Mouse (Mus musculus): Measurements from ENCODE around the gene Sema3b.
"Not testable (repeated sequence)": the region's sequence is repeated elsewhere in the genome, so short reads cannot be mapped to it uniquely, and the experiment has no call there.

The Sema3b gene

GRCm38 (mm10) chr9:107586974-107587832 is 21.8 kb downstream of the Sema3b start, which contains the start of gene Ifrd2:
Gene Ifrd2, plus strand, starts transcription at chr9:107587642.
- DNase-seq: peak; percentile 98 to 99

DNA sequence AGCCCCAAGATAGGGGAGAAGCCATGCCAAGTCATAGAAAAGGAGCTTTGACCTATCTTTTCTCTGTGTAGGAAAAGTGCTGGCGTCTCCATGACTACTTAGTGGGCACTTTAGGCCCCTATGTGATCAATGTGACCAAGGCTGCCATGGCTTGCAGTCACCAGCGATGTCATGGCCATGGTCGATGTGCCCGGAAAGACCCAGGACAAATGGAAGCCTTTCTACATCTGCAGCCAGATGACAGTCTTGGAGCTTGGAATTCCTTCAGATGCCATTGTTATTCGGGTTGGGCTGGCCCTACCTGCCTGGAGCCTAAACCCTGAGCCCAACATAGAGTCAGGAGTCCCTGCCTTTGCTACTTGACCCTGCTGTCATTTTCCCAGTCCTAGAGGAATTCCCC is 22.5 kb downstream of the Sema3b start:
- no peak for DNase-seq

DNA sequence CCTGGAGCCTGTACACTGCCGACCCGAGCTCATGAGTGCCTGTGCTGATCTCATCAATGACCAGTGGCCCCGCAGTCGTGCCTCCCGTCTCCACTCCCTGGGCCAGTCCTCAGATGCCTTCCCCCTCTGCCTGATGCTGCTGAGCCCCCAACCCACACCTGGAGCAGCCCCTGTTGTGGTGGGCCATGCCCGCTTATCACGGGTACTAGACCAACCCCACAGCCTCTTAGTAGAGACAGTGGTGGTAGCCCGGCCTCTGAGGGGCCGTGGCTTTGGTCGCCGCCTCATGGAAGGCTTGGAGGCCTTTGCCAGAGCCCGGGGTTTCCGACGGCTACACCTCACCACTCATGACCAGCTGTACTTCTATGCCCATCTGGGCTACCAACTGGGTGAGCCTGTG is 25.9 kb downstream of the Sema3b start:
- DNase-seq: no peak

DNA sequence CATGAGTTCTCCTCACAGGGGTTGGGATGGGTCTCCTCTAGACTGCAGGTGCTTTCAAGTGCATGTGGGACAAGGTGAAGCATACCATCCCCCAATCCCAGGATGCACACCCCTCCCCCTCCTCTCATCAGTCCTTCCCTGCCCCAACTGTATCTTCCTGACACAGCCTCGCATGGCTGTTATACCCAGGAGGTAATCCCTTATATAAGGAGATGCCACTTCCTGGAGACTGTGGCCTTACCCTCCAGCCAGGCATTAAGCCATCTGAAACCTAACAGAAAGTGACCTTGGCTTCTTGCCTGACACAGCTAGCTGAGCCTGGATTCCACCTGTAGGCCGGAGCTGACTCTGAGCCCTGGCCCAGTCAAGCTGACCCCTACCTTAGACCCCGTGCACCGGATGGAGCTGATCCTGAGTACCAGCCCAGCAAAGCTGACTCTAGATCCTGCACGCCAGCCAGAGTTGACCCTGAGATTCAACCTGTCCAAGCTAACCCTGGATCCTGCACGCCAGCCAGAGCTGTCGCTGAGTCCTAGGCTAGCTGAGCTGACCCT is 26.4 kb downstream of the Sema3b start:
- DNase-seq: peak in 1 of 2 experiments; percentile 71

DNA sequence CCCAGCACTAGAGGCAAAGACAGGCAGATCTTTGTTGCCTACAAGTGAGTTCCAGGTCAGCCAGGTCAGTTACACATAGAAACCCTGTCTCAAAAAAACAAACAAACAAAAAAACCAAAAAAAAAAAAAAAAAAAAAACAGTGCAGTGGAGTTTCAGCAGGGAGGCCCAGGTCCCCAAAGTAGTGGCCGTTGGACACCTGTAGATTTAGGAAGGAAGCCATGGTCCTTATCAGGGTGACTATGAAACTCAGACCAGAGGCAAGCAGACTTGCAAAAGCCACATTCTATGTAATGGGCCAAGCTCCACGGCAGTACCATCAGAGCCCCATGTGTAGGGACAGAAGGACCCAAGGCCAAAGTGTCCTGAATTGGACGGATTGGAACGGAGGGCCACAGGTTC is 27.4 kb downstream of the Sema3b start:
- no peak for DNase-seq

- peak; percentile 95 to 97 for DNase-seq
Measured at GRCm38 (mm10) chr9:107580501-107581317, 28.3 kb downstream of the Sema3b start, which contains the start of gene Hyal3. Gene Hyal3, plus strand, starts transcription at chr9:107580818.

DNA sequence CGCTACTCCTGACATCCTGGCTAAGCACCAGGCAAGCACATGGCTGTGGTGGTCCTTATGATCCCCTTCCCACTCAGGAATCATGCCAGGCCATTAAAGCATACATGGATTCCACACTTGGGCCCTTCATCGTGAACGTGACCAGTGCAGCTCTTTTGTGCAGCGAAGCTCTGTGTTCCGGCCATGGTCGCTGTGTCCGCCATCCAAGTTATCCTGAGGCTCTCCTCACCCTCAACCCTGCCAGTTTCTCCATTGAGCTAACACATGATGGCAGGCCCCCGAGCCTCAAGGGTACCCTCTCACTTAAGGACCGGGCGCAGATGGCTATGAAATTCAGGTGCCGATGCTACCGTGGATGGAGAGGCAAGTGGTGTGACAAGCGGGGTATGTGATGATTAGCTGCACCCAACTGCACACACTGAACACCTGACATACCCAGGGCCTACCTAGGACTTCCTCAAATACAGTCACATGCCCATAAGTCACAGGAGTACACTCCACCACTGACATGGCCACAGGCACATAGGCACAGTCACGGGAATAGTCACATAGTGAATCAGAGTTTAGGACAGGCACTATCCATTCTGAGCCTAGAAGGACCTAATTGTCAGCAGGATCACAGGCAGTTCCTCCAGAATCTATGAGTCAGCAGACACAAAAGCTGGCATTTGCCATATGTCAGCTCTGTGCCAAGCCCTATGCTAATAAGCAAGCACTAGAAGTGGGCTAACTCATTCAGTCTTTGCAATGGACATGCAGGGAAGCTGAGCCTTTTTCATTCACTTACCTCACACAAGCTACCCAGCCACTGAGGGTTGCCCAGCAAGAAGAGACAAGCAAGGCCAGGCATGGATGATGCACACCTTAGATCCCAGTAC is 29.8 kb downstream of the Sema3b start:
- no peak for DNase-seq

DNA sequence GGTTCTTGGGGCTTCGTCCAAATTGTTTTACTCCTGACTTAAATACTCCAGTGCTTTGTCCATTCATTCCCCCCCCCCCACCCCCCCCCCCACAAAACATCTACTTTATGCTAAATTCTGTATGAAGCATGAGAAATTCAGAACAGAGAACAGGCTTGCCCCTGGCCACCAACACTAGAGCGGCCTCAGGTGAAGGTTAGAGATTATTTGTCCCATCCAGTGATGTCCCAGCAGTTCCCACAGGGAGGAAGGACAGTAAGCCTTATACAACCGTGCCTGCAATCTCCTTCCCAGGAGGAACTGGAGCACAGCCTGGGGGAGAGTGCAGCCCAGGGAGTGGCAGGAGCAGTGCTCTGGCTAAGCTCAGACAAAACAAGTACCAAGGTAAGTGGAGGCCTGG is 30.4 kb downstream of the Sema3b start, which contains the start of gene Naa80:
Gene Naa80, plus strand, starts transcription at position 301 of the 400 bp plus-strand sequence.
- DNase-seq: no peak

DNA sequence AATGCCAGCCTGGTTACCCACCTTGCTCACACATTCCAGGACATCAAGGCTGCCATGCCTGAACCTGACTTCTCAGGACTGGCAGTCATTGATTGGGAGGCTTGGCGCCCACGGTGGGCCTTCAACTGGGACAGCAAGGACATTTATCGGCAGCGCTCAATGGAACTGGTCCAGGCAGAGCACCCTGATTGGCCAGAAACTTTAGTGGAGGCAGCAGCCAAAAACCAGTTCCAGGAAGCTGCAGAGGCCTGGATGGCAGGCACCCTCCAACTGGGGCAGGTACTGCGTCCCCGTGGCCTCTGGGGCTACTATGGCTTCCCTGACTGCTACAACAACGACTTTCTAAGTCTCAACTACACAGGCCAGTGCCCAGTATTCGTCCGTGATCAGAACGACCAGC is 31.2 kb downstream of the Sema3b start:
- no peak for DNase-seq

DNA sequence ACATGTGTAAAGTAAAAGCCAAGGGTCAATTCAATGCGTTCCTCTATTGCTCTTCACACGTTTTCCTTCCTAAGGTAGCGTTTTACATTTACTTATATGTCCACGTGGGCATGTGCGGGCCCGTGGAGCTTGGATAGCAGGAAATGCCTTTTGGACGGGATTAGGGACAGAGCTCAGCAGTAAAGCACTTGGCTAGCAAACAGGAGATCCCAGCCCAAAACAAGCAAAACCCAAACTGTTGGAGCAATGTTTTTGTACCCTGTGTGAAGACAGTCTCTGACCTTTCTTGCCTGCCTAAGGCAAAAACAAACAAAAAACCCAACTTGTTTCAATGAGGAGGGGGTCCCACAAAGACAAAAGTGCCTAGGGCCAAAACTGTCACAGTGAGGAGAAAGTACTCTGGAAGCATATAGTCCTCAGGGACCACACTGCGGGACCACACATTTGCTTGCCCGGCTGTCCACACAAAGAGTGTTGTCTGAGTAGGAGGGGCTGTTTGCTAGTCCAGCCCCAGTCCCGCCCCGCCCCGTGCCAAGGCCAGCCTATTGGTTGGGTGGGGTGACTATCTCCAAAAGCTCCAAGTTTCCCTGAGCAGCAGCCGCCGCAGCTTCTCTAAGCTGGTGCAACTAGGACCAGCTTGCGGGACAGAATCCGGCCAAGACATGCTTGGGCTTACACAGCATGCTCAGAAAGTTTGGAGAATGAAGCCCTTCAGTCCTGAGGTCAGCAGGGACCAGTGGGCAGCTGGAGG is 32.5 kb downstream of the Sema3b start, which contains the start of gene Hyal1:
Gene Hyal1, plus strand, starts transcription at position 571 of the 751 bp plus-strand sequence.
- peak; percentile 88 to 93 for DNase-seq

GRCm38 (mm10) chr9:107575579-107576356 is 33.3 kb downstream of the Sema3b start:
- no peak for DNase-seq

DNA sequence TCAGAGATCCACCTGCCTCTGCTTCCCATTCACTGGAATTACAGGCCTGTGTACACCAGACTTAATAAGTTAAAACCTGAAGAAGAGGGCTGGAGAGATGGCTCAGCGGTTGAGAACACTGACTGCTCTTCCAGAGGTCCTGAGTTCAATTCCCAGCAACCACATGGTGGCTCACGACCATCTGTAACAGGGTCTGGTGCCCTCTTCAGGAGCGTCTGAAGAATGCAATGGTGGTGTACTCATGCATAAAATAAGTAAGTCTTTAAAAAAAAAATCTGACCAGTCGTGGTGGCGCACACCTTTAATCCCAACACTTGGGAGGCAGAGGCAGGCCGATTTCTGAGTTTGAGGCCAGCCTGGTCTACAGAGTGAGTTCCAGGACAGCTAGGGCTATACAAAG is 35.3 kb downstream of the Sema3b start:
- DNase-seq: not testable (repeated sequence)

DNA sequence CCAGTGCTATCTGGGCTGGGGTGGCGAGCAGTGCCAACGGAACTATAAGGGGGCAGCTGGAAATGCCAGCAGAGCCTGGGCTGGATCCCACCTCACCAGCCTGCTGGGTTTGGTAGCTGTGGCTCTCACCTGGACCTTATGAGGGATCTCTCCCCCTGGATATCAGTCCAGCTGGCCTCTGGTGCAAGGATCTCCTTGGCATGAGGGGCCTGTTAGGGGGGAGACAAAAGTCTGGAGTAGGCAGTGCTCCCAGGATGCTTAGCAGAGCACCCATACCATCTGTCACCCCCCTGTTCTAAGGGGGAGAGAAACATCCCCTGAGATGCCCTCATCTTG is 36.7 kb downstream of the Sema3b start:
- no peak for DNase-seq

DNA sequence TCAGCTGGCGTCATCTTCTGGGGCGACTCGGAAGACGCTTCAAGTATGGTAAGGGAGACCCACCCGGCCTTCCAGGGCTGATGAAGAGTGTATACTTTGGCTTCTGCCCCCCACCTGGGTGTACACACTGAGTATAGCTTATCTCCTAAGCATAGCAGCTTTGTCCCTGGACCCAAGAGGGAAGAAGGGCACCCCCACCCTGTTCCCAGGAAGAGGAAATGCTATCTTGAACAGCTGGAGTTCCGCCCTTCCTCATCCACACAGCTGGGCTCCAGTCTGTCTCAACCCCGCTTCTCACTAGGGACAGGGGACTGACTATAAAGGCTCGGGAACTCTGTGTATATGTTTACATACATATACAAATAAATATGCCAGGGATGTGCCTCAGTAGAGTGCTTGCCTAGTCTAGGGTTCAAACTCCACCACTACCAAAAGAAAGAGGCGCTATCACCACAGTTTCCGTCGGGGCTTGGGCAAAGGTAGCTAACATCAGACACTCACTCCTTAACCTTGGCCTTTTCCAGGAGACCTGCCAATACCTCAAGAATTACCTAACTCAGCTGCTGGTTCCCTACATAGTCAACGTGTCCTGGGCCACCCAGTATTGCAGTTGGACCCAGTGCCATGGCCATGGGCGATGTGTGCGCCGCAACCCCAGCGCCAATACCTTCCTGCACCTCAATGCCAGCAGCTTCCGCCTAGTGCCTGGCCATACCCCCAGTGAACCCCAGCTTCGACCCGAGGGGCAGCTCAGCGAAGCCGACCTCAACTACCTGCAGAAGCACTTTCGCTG is 37.3 kb downstream of the Sema3b start:
- peak in 1 of 2 experiments; percentile 55 for DNase-seq

DNA sequence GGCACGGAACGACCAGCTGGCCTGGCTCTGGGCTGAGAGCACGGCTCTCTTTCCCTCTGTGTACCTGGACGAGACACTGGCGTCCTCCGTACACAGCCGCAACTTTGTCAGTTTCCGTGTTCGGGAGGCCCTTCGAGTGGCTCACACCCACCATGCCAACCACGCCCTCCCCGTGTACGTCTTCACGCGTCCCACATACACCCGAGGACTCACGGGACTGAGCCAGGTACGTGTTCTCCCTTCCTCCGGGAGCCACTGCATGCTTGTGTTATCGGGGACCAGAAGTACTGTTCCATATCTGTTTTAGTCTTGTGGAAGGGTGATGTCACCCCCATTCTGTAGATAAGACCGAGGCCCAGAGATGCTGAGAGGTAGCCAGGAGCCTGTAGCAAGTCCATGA is 38.2 kb downstream of the Sema3b start:
- DNase-seq: peak in 1 of 2 experiments; percentile 55

DNA sequence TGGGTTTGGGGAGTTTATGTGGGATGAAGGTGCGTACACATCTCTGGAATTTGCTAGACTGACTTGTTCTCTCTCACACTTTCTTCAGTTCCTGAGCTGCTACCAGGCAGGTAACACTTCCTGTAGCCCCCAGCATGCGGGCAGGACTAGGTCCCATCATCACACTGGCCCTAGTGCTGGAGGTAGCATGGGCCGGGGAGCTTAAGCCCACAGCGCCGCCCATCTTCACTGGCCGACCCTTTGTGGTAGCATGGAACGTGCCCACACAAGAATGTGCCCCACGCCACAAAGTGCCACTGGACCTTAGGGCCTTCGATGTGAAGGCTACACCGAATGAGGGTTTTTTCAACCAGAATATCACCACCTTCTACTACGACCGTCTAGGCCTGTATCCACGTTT is 39.0 kb downstream of the Sema3b start:
- no peak for DNase-seq

DNA sequence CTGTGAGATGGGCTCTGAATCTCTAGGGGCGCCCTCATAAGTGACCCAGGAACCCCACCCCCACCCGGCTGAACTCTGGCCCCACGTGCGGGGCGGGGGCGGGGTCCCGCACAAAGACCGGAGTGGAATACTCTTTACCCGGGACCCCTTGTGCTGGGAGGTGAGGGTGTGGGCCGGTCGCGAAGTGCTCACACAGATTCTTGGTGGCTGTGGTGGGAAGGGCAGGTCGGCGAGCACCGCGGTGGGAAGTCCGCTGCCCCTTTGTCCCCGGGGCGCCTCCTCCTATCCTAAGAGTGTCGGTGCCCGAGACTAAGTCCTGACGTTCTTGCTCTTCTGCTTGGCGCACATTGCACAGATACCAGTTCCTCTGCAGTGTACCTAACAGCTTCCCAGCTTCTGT is 39.8 kb downstream of the Sema3b start:
- DNase-seq: no peak

GRCm38 (mm10) chr9:107568331-107569261 is 40.4 kb downstream of the Sema3b start:
- peak; percentile 89 to 95 for DNase-seq

Data from kidney, postnatal 25 days (tissue).